Mouse (Mus musculus) liver, embryonic 11.5 days (tissue): ENCODE data around the gene Snx11. TPM values are rescaled to one million over a fixed set of nuclear protein-coding genes. Genes with fewer than 3 reads are reported as not detected.
"Not testable (repeated sequence)": the region's sequence is repeated elsewhere in the genome, so short reads cannot be mapped to it uniquely, and the experiment has no call there.

ENCODE experiments used
- ATAC-seq: fragments of 200-750 bp; cut with Nextera tagmentation; replicated peaks from 2 replicates; pipeline ENCODE4 v1.8.0; 2017; ENCODE audit warnings: moderate number of reproducible peaks, mild to moderate bottlenecking, moderate TSS enrichment, moderate library complexity; ENCODE audit not compliant: low FRiP score
- DNase-seq: peaks from one replicate; pipeline ENCODE4 v3.0.0-alpha.2; 2017; ENCODE audit warnings: low spot score
- H3K27ac ChIP-seq: fragments of 300-500 bp; sonication (generic); 2 replicates; pipeline ENCODE4 v1.5.1; 2014; ENCODE audit warnings: mild to moderate bottlenecking, low read depth, low read length, control low read depth
- H3K27me3 ChIP-seq: fragments of 300-500 bp; sonication (generic); replicated peaks from 2 replicates; pipeline ENCODE4 v1.6.1; 2014; ENCODE audit warnings: low read length, mixed read lengths; ENCODE audit not compliant: control insufficient read depth, insufficient read depth
- H3K36me3 ChIP-seq: fragments of 300-500 bp; sonication (generic); 2 replicates; pipeline ENCODE4 v1.6.1; 2014; ENCODE audit warnings: mild to moderate bottlenecking, low read length, moderate library complexity, mixed read lengths; ENCODE audit not compliant: control insufficient read depth, insufficient read depth
- H3K4me1 ChIP-seq: fragments of 300-500 bp; sonication (generic); replicated peaks from 2 replicates; pipeline ENCODE4 v1.6.1; 2014; ENCODE audit warnings: low read length, mixed read lengths; ENCODE audit not compliant: control insufficient read depth, insufficient read depth
- H3K4me2 ChIP-seq: fragments of 300-500 bp; sonication (generic); 2 replicates; pipeline ENCODE4 v1.6.1; 2014; ENCODE audit warnings: mild to moderate bottlenecking, control low read depth, moderate library complexity
- H3K4me3 ChIP-seq: fragments of 300-500 bp; sonication (generic); 2 replicates; pipeline ENCODE4 v1.5.1; 2014; ENCODE audit warnings: low read depth, low read length, control low read depth
- H3K9ac ChIP-seq: fragments of 300-500 bp; sonication (generic); 2 replicates; pipeline ENCODE4 v1.6.1; 2014; ENCODE audit warnings: low read depth, low read length, control low read depth
- H3K9me3 ChIP-seq: fragments of 300-500 bp; sonication (generic); 2 replicates; pipeline ENCODE4 v1.6.1; 2016; ENCODE audit warnings: low read length, inconsistent platforms, mixed read lengths; ENCODE audit not compliant: control insufficient read depth
- WGBS: fragments of 180-500 bp; shearing (Covaris S2); extraction: QIAGEN DNeasy Blood & Tissue Kit; methylation state at CpG from one replicate; pipeline ENCODE4 v1.1.7; 2014; 5-methylcytosine and 5-hydroxymethylcytosine counted together
- polyA plus RNA-seq: library from polyadenylated mRNA; unstranded; fragments of >200 nt; fragmentation: Nextera tagmentation; extraction: Ambion mirVana; gene quantifications from 2 replicates; pipeline ENCODE4 v1.2.1, GENCODE M21; 2014

Gene Snx11
- polyA plus RNA-seq, 1 experiment from 2014 or later: 12.0 TPM

DNA sequence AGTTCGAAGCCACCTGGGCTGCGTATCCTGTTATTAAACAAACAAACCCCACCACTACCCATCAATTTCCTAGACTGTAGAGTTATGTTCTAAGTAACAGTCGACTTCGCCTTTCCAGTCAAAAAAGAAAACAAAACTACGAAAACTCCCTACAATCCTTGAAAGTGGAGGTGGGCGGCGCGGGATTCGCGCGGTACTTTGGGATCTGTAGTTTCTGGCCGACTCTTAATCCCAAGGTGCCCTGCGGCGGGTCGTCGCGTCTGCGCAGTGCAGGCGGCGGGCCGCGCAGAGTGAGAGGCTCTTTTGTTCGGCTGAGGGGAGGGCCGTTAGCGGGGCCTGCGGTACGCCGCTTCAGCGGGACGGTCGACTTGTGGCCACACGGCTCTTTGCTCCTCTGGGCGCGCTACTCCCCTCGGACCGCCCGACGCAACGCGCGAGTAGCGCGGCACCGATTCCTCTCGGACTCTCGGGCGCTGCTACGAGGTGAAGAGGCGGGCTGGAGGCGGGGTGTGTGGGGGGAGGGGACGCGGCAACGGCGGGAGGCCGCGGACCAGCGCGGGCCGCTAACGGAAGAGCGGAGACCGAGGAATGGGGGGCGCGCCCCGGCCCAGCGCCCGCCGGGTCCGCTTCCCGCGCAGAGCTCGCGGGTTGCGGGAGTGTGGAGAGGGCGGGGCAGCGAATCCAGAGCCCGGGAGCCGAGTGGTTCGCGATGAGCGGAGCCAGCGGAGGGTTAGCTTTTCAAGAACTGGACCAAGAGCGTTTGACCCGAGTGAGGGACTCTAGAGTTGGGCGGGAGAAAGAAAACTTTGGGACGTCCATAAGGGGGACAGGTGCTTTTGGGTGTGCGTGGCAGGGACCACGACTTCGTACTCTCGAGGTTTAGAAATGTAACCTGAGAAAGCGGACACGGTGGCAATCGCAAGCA, 11.8 kb upstream of the Snx11 start, which contains the start of gene Cbx1:
Gene Cbx1, plus strand, starts transcription at position 257 of the 925 bp plus-strand sequence.
- Histone ChIP-seq H3K36me3 (no peaks in the 10 kb centered on the region), H3K4me1 (peaks cover 15% of the 10 kb centered on the region), H3K27me3 (no peaks in the 10 kb centered on the region), H3K9ac (peak within 1 kb of the TSS; percentile 80), H3K27ac (peak within 1 kb of the TSS; percentile 84), H3K4me2 (peak within 1 kb of the TSS; percentile 95), H3K9me3 (no peaks in the 10 kb centered on the region), H3K4me3 (peak within 1 kb of the TSS; percentile 75)
- DNase-seq (peak; percentile 88), ATAC-seq (peak; percentile 97)
- under 1% methylated on average over 92 of the region's 93 CpGs for WGBS

DNA sequence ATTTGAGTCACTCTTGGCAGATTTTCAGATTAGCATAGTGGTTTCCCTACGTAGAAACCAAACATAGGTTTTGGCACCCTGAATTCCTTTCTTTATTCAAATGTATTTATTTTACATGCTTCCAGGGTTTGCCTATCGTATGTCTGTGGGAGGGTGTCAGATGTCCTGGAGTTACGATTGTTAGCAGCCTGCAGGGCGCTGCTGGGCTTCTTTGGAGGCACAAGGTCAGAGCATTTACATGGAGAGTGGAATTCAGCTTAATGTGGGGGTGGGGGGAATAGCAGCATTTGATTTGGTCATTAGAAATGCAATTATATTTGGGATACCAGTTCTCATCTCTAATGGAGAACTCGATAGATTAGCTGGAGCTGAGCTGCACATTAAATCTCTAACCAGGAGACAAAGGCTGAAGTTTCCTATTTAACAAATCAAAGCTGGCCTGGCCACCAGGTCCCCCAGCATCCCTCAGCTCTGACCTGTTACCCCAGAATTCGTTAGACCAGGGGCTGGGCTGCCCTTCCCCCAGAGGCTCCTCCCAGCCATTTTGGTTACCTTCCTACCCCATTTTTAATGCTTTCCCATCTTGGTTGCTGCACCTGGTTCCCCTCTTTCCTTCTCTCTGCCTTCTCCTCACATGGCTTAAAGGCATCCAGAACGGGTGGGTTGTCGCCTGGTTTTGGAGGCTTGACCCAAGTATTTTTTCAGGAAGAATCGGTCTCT, 9.5 kb upstream of the Snx11 start:
- Histone ChIP-seq H3K4me3 (no peak overlapping the region), H3K4me2 (no peak overlapping the region), H3K4me1 (peaks cover 10% of the 10 kb centered on the region), H3K36me3 (no peaks in the 10 kb centered on the region), H3K9me3 (no peaks in the 10 kb centered on the region), H3K9ac (no peak overlapping the region), H3K27ac (no peak overlapping the region), H3K27me3 (no peaks in the 10 kb centered on the region)
- DNase-seq (no peak), ATAC-seq (no peak)
- 53% methylated on average over 9 of the region's 9 CpGs for WGBS

DNA sequence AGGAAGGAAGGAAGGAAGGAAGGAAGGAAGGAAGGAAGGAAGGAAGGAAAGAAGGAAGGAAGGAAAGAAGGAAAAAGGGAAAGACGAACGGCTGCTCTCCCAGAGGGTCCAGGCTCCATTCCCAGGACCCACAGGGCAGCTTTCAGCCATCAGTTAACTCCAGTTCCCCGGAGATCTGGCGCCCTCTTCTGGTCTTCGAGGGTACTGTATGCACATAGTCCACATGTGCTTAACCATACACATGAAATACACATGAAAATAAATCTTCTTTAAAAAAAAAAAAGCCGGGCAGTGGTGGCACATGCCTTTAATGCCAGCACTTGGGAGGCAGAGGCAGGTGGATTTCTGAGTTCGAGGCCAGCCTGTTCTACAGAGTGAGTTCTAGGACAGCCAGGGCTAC, 7.5 kb upstream of the Snx11 start:
- H3K9ac ChIP-seq, H3K4me3 ChIP-seq, H3K4me2 ChIP-seq, H3K27ac ChIP-seq, H3K9me3 ChIP-seq, H3K4me1 ChIP-seq, H3K36me3 ChIP-seq, H3K27me3 ChIP-seq, ATAC-seq: not testable (repeated sequence)
- WGBS: 14% methylated on average over 7 of the region's 7 CpGs
- DNase-seq: peak; percentile 64

DNA sequence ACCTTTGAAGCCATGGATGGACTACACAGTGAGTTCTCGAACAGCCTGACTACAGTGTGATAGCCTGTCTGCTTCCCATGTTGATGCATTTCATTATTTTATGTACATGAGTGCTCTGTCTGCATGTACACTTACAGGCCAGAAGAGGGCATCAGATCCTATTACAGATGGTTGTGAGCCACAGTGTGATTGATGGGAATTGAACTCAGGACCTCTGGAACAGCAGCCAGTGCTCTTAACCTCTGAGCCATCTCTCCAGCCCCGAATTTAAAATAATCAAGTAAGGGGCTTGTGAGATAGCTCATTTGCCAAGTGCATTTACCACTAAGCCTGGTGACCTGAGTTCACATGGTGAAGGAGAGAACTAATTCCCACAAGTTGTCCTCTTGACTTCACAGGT, 4.1 kb upstream of the Snx11 start:
- no peak for ATAC-seq
- WGBS: 56% methylated on average over 2 of the region's 2 CpGs
- no peaks in the 10 kb centered on the region for H3K36me3 ChIP-seq

DNA sequence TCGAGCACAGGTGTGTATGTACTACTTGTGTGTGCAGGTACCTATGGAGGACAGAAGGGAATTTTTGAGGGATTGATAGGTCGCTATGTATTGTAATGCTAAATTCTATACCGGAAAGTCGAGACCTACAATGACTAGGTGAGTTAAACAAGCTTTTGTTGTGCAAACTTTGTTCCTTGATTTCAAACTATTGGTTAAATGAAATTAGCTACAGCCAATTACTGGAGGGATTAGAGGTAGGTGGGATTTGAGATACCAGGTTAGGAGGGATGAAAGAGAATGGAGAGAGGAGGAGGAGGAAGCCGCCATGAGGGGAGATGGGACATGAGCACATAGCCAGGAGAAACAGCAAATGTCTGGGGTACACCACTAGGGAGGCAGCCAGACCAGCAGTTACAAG, 2.9 kb upstream of the Snx11 start:
- H3K9me3 ChIP-seq: no peaks in the 10 kb centered on the region
- H3K9ac ChIP-seq: no peak overlapping the region
- no peak overlapping the region for H3K4me3 ChIP-seq
- no peak for ATAC-seq
- H3K27ac ChIP-seq: no peak overlapping the region
- no peaks in the 10 kb centered on the region for H3K27me3 ChIP-seq
- H3K4me2 ChIP-seq: no peak overlapping the region
- DNase-seq: no peak
- H3K36me3 ChIP-seq: no peaks in the 10 kb centered on the region
- WGBS: 73% methylated on average over 5 of the region's 5 CpGs
- H3K4me1 ChIP-seq: peaks cover 7% of the 10 kb centered on the region; the same call in 1 of the 2 replicates

More for the DNA sequence above, 4.1 kb upstream of the Snx11 start:
- Histone ChIP-seq H3K27me3 (no peaks in the 10 kb centered on the region), H3K9ac (no peak overlapping the region), H3K9me3 (no peaks in the 10 kb centered on the region), H3K4me3 (no peak overlapping the region), H3K4me1 (peaks cover 5% of the 10 kb centered on the region; the same call in 1 of the 2 replicates), H3K27ac (no peak overlapping the region), H3K4me2 (no peak overlapping the region)
- no peak for DNase-seq

DNA sequence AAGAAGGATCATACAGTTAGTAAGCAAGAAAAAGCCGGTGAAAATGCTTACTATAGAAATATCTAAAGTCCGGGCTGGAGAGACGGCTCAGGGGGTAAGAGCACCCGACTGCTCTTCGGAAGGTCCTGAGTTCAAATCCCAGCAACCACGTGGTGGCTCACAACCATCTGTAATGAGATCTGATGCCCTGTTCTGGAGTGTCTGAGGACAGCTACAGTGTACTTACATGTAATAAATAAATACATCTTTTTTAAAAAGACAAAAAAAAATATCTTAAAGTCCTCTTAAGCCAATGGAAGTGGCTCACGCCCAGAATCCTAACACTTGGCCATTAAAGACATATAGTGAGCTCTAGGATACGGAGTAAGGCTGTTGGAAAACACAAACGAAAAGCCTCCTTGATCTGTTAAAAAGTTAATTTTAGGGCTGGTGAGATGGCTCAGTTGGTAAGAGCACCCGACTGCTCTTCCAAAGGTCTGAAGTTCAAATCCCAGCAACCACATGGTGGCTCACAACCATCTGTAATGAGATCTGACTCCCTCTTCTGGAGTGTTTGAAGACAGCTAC, 785 bp upstream of the Snx11 start:
- Histone ChIP-seq H3K27ac (peak overlapping the region; percentile 6; the same call in 1 of the 2 replicates), H3K4me2 (peak overlapping the region; percentile 89), H3K4me3 (peak overlapping the region; percentile 82), H3K9ac (peak overlapping the region; percentile 55)
- ATAC-seq, H3K4me1 ChIP-seq, DNase-seq, H3K27me3 ChIP-seq, H3K36me3 ChIP-seq, H3K9me3 ChIP-seq: not testable (repeated sequence)
- WGBS: 64% methylated on average over 10 of the region's 10 CpGs

DNA sequence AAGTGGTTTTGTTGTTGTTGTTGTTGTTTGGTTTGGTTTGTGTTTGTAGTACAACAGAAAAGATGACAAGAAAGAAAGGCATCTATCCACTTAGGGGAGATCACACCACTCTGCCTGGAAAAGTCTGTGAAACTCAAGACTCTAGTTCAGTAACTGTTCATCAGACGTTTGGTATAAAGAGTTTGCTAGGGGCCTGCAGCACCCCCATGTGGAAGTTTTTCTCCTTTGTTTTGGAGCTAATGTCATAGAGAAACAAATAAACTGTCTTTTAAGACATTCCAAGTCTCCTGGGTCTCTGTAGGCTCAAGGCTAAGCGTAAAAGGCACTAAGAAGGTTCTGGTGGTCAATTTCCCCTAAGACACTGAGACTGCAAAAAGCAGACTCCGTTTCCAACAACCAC, 1.3 kb downstream of the Snx11 start:
- DNase-seq (no peak), ATAC-seq (no peak)
- Histone ChIP-seq H3K27ac (no peak overlapping the region), H3K9ac (no peak overlapping the region), H3K27me3 (no peaks in the 10 kb centered on the region), H3K9me3 (no peaks in the 10 kb centered on the region), H3K4me1 (peaks cover 7% of the 10 kb centered on the region; the same call in 1 of the 2 replicates), H3K4me2 (peak overlapping the region; percentile 89), H3K4me3 (no peak overlapping the region), H3K36me3 (no peaks in the 10 kb centered on the region)
- WGBS: 52% methylated on average over 3 of the region's 3 CpGs

DNA sequence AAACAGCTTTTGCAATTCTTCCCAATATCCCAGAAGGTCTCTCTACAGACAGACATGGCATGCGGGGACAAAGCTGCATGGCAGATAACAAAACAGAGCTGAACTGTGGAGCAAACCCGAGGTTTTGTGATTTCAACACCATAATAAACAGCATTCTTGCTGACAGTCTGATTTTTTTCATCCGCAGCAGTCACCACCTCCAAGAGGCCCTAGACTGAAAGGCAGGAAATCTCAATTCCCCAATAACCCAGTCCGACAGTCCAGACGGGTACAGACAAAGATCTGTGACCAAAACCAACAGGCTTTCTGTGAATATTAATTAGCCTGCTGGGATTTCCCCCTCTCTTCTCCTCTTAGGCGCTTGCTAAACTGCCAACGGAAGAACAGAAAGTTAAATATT, 1.7 kb downstream of the Snx11 start:
- no peak for DNase-seq
- H3K9ac ChIP-seq: no peak overlapping the region
- H3K4me2 ChIP-seq: no peak overlapping the region
- peaks cover 7% of the 10 kb centered on the region; the same call in 1 of the 2 replicates for H3K4me1 ChIP-seq
- H3K36me3 ChIP-seq: no peaks in the 10 kb centered on the region; the same call in 1 of the 2 replicates
- no peaks in the 10 kb centered on the region for H3K27me3 ChIP-seq
- no peak overlapping the region for H3K27ac ChIP-seq
- no peaks in the 10 kb centered on the region for H3K9me3 ChIP-seq
- H3K4me3 ChIP-seq: no peak overlapping the region
- 82% methylated on average over 7 of the region's 7 CpGs for WGBS
- no peak for ATAC-seq
